Mouse (Mus musculus) forebrain, postnatal 0 days (tissue): ENCODE measurements at regions not wholly inside any gene's neighbourhood (a gene's known extent, or its start where the extent isn't known, plus 50 kb on each side); places are given as distances from the start of the nearest gene placed in this dataset.

ENCODE experiments used
- ATAC-seq: fragments of 200-750 bp; cut with Nextera tagmentation; 2 replicates; pipeline ENCODE4 v1.8.0; 2017; ENCODE audit warnings: mild to moderate bottlenecking, moderate library complexity
- DNase-seq: peaks from one replicate; pipeline ENCODE4 v3.0.0-alpha.2; 2015
- H3K27ac ChIP-seq: fragments of 300-500 bp; sonication (generic); 2 replicates; pipeline ENCODE4 v1.5.1; 2014; ENCODE audit warnings: low read depth, mild to moderate bottlenecking, antibody characterized with exemption, low read length, moderate library complexity, mixed read lengths
- H3K27me3 ChIP-seq: fragments of 300-500 bp; sonication (generic); 2 replicates; pipeline ENCODE4 v1.6.1; 2014; ENCODE audit warnings: mild to moderate bottlenecking, low read length, mixed read lengths; ENCODE audit not compliant: insufficient read depth
- H3K36me3 ChIP-seq: fragments of 300-500 bp; sonication (generic); 2 replicates; pipeline ENCODE4 v1.6.1; 2014; ENCODE audit warnings: mild to moderate bottlenecking, moderate library complexity; ENCODE audit not compliant: insufficient read depth
- H3K4me1 ChIP-seq: fragments of 300-500 bp; sonication (generic); 2 replicates; pipeline ENCODE4 v1.6.1; 2014; ENCODE audit warnings: antibody characterized with exemption; ENCODE audit not compliant: insufficient read depth
- H3K4me2 ChIP-seq: fragments of 300-500 bp; sonication (generic); 2 replicates; pipeline ENCODE4 v1.6.1; 2014; ENCODE audit warnings: low read depth, mild to moderate bottlenecking, moderate library complexity
- H3K4me3 ChIP-seq: fragments of 300-500 bp; sonication (generic); 2 replicates; pipeline ENCODE4 v1.5.1; 2014; ENCODE audit warnings: low read depth, low read length, mixed read lengths
- H3K9ac ChIP-seq: fragments of 300-500 bp; sonication (generic); 2 replicates; pipeline ENCODE4 v1.6.1; 2014; ENCODE audit warnings: mild to moderate bottlenecking
- H3K9me3 ChIP-seq: fragments of 300-500 bp; sonication (generic); 2 replicates; pipeline ENCODE4 v1.6.1; 2016; ENCODE audit warnings: low read length
- CTCF ChIP-seq: sonication (generic); IDR thresholded peaks from 2 replicates; pipeline ENCODE4 v1.5.1; 2016; ENCODE audit warnings: antibody characterized with exemption, control low read depth, low read depth
- WGBS: fragments of 180-500 bp; shearing (Covaris S2); extraction: QIAGEN DNeasy Blood & Tissue Kit; methylation state at CpG from one replicate; pipeline ENCODE4 v1.1.7; 2014; 5-methylcytosine and 5-hydroxymethylcytosine counted together

DNA sequence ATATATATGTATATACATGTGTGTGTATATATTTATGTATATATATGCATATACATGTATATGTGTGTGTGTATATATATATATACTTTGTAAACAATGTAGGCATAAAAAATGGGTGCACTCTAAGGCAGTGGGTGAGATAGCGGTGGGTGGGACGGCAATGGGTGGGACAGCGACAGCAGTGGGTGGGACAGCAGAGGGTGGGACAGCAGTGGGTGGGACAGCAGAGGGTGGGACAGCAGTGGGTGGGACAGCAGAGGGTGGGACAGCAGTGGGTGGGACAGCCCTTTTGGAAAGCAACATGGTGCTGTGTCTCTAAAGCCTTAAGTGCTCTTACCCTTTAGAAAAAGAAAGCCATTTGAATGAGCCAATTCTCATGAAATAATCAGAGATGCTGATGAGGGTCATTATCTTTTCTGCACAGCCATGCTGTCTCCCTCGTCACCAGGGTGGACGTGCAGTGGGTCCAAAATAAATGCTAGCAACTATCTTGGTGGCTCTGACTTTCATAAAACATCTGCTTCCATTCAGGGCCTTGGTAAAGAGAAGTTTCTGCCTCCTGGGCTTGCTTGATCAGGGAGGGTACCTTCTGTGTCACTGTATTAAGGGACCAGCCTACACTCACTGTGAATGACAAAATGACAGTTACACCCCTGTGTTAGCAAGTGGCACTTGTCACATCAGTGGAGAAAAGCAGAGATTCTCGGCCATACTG, 119.3 kb upstream of the Slc44a1 start:
- no peak overlapping the region for H3K4me3 ChIP-seq
- no peak overlapping the region for H3K4me2 ChIP-seq
- WGBS, result 63% methylated on average over 6 of the region's 6 CpGs
- no peaks in the 10 kb centered on the region for H3K36me3 ChIP-seq
- no peaks in the 10 kb centered on the region; the same call in 1 of the 2 replicates for H3K4me1 ChIP-seq
- ATAC-seq (peak; percentile 42; the same call in 1 of the 2 replicates), DNase-seq (no peak)
- H3K9me3 ChIP-seq, result no peaks in the 10 kb centered on the region
- TF ChIP-seq CTCF, result no peak
- no peak overlapping the region for H3K27ac ChIP-seq
- no peaks in the 10 kb centered on the region for H3K27me3 ChIP-seq
- H3K9ac ChIP-seq, result no peak overlapping the region

DNA sequence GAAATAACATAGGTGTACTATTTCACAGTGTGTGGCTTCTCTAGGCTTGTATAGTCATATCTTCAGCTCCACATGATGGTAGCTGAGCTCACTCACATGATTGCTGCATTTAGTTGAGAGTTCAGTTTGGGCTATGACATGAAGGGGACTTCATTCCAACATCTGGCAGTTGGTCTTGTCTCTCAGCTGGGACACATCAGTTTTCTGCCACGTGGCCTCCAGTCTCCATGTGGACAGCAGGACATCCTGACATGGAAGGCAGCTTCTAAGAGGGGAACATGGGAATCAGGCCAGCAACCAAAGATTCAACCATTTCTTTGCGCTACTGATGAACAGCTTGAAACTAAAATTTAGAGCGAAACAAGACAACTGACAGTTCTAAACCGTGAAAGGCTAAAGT, 121.2 kb upstream of the Slc44a1 start:
- Histone ChIP-seq H3K4me3 (no peak overlapping the region), H3K9ac (no peak overlapping the region), H3K27ac (no peak overlapping the region), H3K27me3 (no peaks in the 10 kb centered on the region), H3K36me3 (no peaks in the 10 kb centered on the region), H3K4me2 (no peak overlapping the region), H3K4me1 (no peaks in the 10 kb centered on the region; the same call in 1 of the 2 replicates), H3K9me3 (no peaks in the 10 kb centered on the region)
- no peak for TF ChIP-seq CTCF
- no peak for ATAC-seq
- 90% methylated on average over 4 of the region's 4 CpGs for WGBS
- no peak for DNase-seq

DNA sequence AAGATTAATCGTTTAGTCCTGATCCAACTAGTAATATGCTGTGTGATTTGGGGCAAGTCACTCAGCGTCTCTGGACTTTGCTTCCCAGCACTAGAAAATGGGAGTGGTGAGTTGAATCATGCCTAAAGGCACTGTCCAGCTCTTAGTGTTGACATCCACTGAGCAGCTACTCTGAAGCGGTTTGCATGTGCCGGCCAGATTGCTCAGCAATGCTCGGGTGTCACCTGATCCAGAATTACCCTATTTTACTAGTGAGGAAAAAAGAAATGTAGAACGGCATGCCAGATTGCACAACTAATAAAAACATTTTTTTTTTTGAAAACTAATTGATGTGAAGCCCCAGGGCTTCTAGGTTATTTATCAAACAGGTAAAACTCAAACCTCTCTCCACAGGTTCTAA, 122.0 kb upstream of the Slc44a1 start:
- H3K4me2 ChIP-seq, result no peak overlapping the region
- TF ChIP-seq CTCF, result no peak
- no peak for DNase-seq
- no peaks in the 10 kb centered on the region for H3K36me3 ChIP-seq
- no peaks in the 10 kb centered on the region; the same call in 1 of the 2 replicates for H3K4me1 ChIP-seq
- 69% methylated on average over 6 of the region's 6 CpGs for WGBS
- H3K9ac ChIP-seq, result no peak overlapping the region
- no peak overlapping the region for H3K4me3 ChIP-seq
- H3K9me3 ChIP-seq, result no peaks in the 10 kb centered on the region
- 0 out of 2 replicates have a peak overlapping the region, but pooled peaks have one; percentile 45 for H3K27ac ChIP-seq
- no peak for ATAC-seq
- H3K27me3 ChIP-seq, result no peaks in the 10 kb centered on the region

DNA sequence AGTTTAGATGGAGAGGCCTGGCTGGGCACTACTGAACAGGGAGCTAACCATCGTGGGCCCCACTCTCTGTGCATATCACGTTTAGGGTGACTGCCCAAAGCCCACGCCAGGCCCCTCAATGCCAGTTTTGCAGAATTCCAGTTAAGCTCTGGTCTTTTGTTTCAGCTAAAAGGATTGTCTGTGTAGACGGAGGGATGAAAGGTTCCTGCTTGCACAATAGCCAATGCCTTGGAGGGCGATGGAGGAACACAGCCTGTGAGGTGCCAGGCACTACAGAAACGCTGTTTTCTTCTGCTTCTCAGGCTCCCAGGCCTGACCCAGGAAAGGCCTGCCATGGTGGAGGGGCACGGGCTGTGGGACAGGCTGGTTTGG, 122.8 kb upstream of the Slc44a1 start:
- H3K36me3 ChIP-seq, result no peaks in the 10 kb centered on the region
- peak overlapping the region; percentile 45; the same call in 1 of the 2 replicates for H3K27ac ChIP-seq
- H3K9ac ChIP-seq, result no peak overlapping the region
- WGBS, result 14% methylated on average over 7 of the region's 7 CpGs
- H3K4me1 ChIP-seq, result no peaks in the 10 kb centered on the region; the same call in 1 of the 2 replicates
- H3K4me2 ChIP-seq, result no peak overlapping the region
- no peaks in the 10 kb centered on the region for H3K9me3 ChIP-seq
- peak; percentile 53 for ATAC-seq
- no peaks in the 10 kb centered on the region for H3K27me3 ChIP-seq
- no peak for TF ChIP-seq CTCF
- peak; percentile 37 for DNase-seq
- no peak overlapping the region for H3K4me3 ChIP-seq

DNA sequence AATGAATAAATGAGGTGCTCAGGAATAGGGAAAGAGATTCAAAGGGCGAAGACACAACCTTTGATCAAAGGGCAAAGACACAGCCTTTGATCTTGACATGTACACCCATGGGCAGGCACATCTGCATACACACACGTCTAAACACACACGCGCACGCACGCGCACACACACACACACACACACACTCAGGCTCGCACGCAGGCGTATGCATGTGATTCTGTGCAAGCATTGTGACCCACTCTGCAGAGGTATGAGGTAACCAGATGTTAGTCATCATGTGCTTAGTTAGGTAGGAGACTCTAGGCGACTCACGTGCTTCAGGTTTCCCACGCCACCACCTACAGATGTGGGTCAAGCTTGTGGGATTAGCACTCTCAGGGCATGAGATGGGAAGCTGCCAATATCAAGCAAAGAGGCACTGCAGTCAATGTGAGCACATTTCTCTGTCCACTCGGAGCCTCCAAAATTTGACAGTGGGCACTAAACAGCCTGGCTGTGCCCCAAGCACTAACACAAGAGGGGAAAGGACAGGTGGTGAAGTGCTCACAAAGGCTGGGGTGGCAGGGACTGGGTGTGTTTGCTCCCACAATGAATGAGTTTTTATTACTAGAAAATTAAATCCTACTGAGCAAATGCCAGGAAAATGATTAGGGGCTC, 123.3 kb upstream of the Slc44a1 start:
- H3K36me3 ChIP-seq, result no peaks in the 10 kb centered on the region
- ATAC-seq (peak; percentile 25; the same call in 1 of the 2 replicates), DNase-seq (no peak)
- no peaks in the 10 kb centered on the region for H3K27me3 ChIP-seq
- TF ChIP-seq CTCF, result no peak
- peak overlapping the region; percentile 45; the same call in 1 of the 2 replicates for H3K27ac ChIP-seq
- no peak overlapping the region for H3K9ac ChIP-seq
- no peaks in the 10 kb centered on the region; the same call in 1 of the 2 replicates for H3K4me1 ChIP-seq
- H3K9me3 ChIP-seq, result no peaks in the 10 kb centered on the region
- no peak overlapping the region for H3K4me2 ChIP-seq
- H3K4me3 ChIP-seq, result no peak overlapping the region
- WGBS, result 69% methylated on average over 14 of the region's 14 CpGs

DNA sequence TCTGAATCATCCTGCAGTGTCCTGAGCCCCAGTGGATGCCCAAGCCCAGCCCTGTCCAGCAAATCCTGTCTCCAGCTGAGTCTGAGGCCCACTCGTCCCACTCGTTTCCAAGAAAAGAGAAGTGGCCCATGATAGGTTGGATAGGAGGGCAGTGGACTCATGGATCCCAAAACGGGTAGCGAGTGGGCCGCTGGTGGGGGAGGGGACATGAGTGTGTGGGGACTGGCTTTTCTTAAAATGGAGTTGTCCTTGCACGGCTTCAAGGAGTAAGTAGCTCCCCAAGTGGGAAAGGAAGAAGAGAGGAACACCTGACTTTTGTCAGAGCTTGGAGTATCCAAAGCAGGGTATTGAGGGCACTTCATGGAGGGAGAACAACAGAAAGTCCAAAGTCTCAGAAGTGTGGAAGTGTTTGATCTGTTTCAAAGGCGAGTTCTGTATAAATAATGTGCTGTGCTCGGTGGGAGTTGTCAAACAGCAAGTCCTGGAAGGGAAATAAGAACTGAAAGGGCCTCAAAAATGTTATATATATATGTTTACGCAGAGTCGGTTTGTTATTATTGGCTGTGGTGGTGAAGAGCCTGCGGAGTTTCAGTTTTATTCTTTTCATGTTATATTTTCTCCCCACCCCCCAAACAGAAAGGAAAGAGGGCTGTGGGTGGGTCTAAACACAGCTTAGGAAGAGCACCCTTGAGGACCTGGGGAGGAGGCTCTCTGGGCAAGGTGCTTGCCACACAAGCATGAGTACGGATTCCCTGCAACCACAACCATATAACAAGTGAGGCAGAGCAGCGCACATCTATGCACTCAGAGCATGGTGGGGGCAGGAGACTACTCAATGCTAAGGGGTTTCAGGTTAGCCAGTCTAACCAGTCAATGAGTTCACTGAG, 124.1 kb upstream of the Slc44a1 start:
- no peak overlapping the region for H3K9ac ChIP-seq
- 61% methylated on average over 13 of the region's 13 CpGs for WGBS
- no peaks in the 10 kb centered on the region for H3K27me3 ChIP-seq
- H3K4me3 ChIP-seq, result no peak overlapping the region
- no peak for TF ChIP-seq CTCF
- no peak for DNase-seq
- H3K4me1 ChIP-seq, result no peaks in the 10 kb centered on the region; the same call in 1 of the 2 replicates
- H3K9me3 ChIP-seq, result no peaks in the 10 kb centered on the region
- peak overlapping the region; percentile 46; the same call in 1 of the 2 replicates for H3K27ac ChIP-seq
- no peaks in the 10 kb centered on the region for H3K36me3 ChIP-seq
- ATAC-seq, result no peak
- H3K4me2 ChIP-seq, result no peak overlapping the region
